ENCODE assay signal across 25 mouse cellular contexts in genomic region chr5:35399061-35399460, GRCm38 (mm10). TPM values are rescaled to one million over a fixed set of nuclear protein-coding genes. Genes with fewer than 3 reads are reported as not detected.
"Had no signal": no experiment of that assay in that cellular context is flagged by ENCODE, and none has a peak within 500 bp of the region (broad histone marks: within the 10 kb centered on the region; RNA-seq: fewer than 3 reads in every experiment).

No protein-coding gene starts in this region.

- ATAC-seq: liver, postnatal 0 days; lung, postnatal 0 days; midbrain, embryonic 16.5 days had no signal

- DNase-seq: kidney, adult 11 months; kidney, adult 8-10 months; kidney, postnatal 10 days; kidney, postnatal 36 days; layer of hippocampus, postnatal 36 days; liver, postnatal 0 days; lung, embryonic 14.5 days; right cerebral cortex, adult 18-20 months; right cerebral cortex, postnatal 14 days; right cerebral cortex, postnatal 4 days; thymus, adult 2 months; thymus, postnatal 14 days; thymus, postnatal 4 days had no signal

- H3K4me3 ChIP-seq: kidney, embryonic 15.5 days; left cerebral cortex, adult 2 months; megakaryocyte, embryonic 14.5 days; midbrain, embryonic 12.5 days had no signal

- H3K27ac ChIP-seq: kidney, embryonic 15.5 days; left cerebral cortex, adult 2 months; liver, embryonic 14.5 days; macrophage; midbrain, embryonic 12.5 days; neural tube, embryonic 12.5 days; stomach, postnatal 0 days had no signal

- H3K36me3 ChIP-seq: kidney, embryonic 15.5 days; midbrain, embryonic 12.5 days; neural tube, embryonic 12.5 days had no signal

- H3K9ac ChIP-seq: kidney, embryonic 15.5 days; liver, embryonic 14.5 days; liver, postnatal 0 days; lung, embryonic 14.5 days; midbrain, embryonic 12.5 days; neural tube, embryonic 12.5 days had no signal

- H3K9me3 ChIP-seq: kidney, embryonic 15.5 days; midbrain, embryonic 12.5 days; neural tube, embryonic 12.5 days had no signal

- H3K4me2 ChIP-seq: lung, embryonic 14.5 days; midbrain, embryonic 12.5 days had no signal

RNA-seq across cellular contexts. Expression of gene Hmx1, which starts 10.2 kb away (rescaled TPM):
- polyA plus RNA-seq: liver, adult 2 months; liver, embryonic 14.5 days; liver, postnatal 0 days; lung, embryonic 14.5 days; lung, postnatal 0 days; macrophage; midbrain, embryonic 16.5 days; stomach, embryonic 14.5 days; stomach, postnatal 0 days had no signal
